Mouse (Mus musculus): ENCODE measurements around the gene Myzap.

DNA sequence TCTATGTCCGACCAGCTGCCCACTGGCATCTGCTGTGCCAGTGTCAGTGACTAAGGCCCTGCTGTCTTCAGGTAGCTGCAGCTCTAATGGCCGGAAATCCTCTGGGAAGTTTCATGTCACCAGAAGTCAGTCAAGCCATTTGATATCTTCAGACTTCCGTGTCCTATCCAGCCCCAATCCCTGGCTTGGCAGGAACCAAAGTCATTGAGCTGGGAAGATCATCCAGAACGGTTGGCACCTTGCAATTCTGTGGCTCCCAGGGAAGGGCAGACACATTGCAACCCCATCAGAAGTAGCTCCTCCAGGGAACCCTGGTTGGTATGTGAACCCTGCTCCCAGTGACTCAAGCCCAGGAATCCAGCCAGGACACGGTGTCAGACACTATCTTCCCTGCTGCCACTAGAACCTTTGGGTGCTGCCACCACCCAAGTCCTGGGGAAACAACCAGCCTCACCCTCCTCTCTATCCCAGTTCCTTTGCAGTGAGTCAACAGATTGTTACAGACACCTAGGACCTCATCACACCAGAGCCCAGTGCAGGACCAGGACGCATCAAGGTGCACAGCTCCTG lies 18.3 kb downstream of the Myzap start:
- TF ChIP-seq CTCF (conservative IDR thresholded peaks at IDR 0.05; ENCODE audit: insufficient read depth, insufficient read length, low read depth, low read length) = no peak
- no peak for TF ChIP-seq POLR2A (IDR thresholded peaks at IDR 0.05; ENCODE audit: low read depth, low read length)
